Mouse (Mus musculus) embryonic facial prominence, embryonic 11.5 days (tissue): Measurements from ENCODE around the gene Slc22a14. TPM values are rescaled to one million over a fixed set of nuclear protein-coding genes. Genes with fewer than 3 reads are reported as not detected.
A peak's percentile ranks its signal among the peaks of the same experiment; 100 is the strongest.

Experiments used
- ATAC-seq: fragments of 200-750 bp; cut with Nextera tagmentation; replicated peaks from 2 replicates; pipeline ENCODE4 v1.8.0; 2017; ENCODE audit warnings: low read depth; ENCODE audit not compliant: insufficient number of reproducible peaks, low FRiP score, low TSS enrichment
- DNase-seq: peaks from one replicate; pipeline ENCODE4 v3.0.0-alpha.2; 2015; ENCODE audit warnings: low spot score
- H3K27ac ChIP-seq: fragments of 300-500 bp; sonication (generic); replicated peaks from 2 replicates; pipeline ENCODE4 v1.5.1; 2014; ENCODE audit warnings: mild to moderate bottlenecking, low read depth, low read length, control low read depth
- H3K27me3 ChIP-seq: fragments of 300-500 bp; sonication (generic); 2 replicates; pipeline ENCODE4 v1.6.1; 2014; ENCODE audit warnings: mild to moderate bottlenecking, low read length, moderate library complexity, mixed read lengths; ENCODE audit not compliant: control insufficient read depth, insufficient read depth
- H3K36me3 ChIP-seq: fragments of 300-500 bp; sonication (generic); replicated peaks from 2 replicates; pipeline ENCODE4 v1.6.1; 2014; ENCODE audit warnings: low read depth, mild to moderate bottlenecking, low read length, moderate library complexity, mixed read lengths; ENCODE audit not compliant: control insufficient read depth, insufficient read depth
- H3K4me1 ChIP-seq: fragments of 300-500 bp; sonication (generic); 2 replicates; pipeline ENCODE4 v1.6.1; 2014; ENCODE audit warnings: low read length, mixed read lengths; ENCODE audit not compliant: control insufficient read depth, insufficient read depth
- H3K4me2 ChIP-seq: fragments of 300-500 bp; sonication (generic); 2 replicates; pipeline ENCODE4 v1.6.1; 2014; ENCODE audit warnings: low read depth, mild to moderate bottlenecking, control low read depth, low read length, moderate library complexity
- H3K4me3 ChIP-seq: fragments of 300-500 bp; sonication (generic); 2 replicates; pipeline ENCODE4 v1.5.1; 2014; ENCODE audit warnings: low read depth, low read length, control low read depth
- H3K9ac ChIP-seq: fragments of 300-500 bp; sonication (generic); replicated peaks from 2 replicates; pipeline ENCODE4 v1.6.1; 2014; ENCODE audit warnings: mild to moderate bottlenecking, control low read depth, low read length
- H3K9me3 ChIP-seq: fragments of 300-500 bp; sonication (generic); replicated peaks from 2 replicates; pipeline ENCODE4 v1.6.1; 2016; ENCODE audit warnings: mild to moderate bottlenecking, low read length, inconsistent platforms, mixed read lengths; ENCODE audit not compliant: control insufficient read depth
- WGBS: fragments of 180-500 bp; shearing (Covaris S2); extraction: QIAGEN DNeasy Blood & Tissue Kit; methylation state at CpG from one replicate; pipeline ENCODE4 v1.1.7; 2014; 5-methylcytosine and 5-hydroxymethylcytosine counted together
- polyA plus RNA-seq: library from polyadenylated mRNA; unstranded; fragments of >200 nt; fragmentation: Nextera tagmentation; extraction: Ambion mirVana; gene quantifications from 2 replicates; pipeline ENCODE4 v1.2.1, GENCODE M21; 2014

The Slc22a14 gene
- not detected in 2 replicates for polyA plus RNA-seq

- no peak for ATAC-seq
- 0 out of 2 replicates have a peak, but pooled peaks cover 2% of the 10 kb centered on the region for H3K36me3 ChIP-seq
- no peak within 1 kb of the TSS for H3K27ac ChIP-seq
- no peak within 1 kb of the TSS for H3K4me2 ChIP-seq
- no peaks in the 10 kb centered on the region for H3K27me3 ChIP-seq
- WGBS = 79% methylated on average over 7 of the region's 7 CpGs
- H3K9me3 ChIP-seq = no peaks in the 10 kb centered on the region
- no peak for DNase-seq
- H3K4me3 ChIP-seq = no peak within 1 kb of the TSS
- no peak within 1 kb of the TSS for H3K9ac ChIP-seq
- no peaks in the 10 kb centered on the region for H3K4me1 ChIP-seq
Measured at GRCm38 (mm10) chr9:119365284-119365683, at the start of gene Slc22a14. TSS of gene Slc22a14 (minus strand) at chr9:119365553.

DNA sequence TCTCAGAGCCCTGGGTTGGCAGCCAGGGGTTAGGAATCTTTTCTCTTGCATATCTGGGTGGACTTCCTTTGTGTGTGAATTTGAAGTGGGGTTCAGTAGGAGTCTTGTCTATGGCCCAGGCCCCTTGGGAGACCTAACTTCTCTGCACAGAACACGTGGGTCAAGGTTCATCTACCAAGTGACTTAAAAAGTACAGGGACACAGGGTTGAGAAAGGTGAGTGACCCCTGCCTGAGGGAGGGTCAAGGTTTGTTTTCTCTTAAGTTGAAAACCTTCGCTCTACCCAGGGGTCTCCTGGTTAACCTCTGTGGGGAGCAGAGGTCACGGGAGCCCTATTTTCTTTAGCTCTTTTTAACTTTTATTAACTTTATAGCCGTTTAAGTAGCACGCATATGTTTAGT, 44.5 kb upstream of the Slc22a14 start:
- Histone ChIP-seq H3K9me3 (no peaks in the 10 kb centered on the region), H3K36me3 (no peaks in the 10 kb centered on the region), H3K27ac (no peak overlapping the region), H3K4me1 (no peaks in the 10 kb centered on the region), H3K9ac (no peak overlapping the region), H3K4me3 (no peak overlapping the region), H3K27me3 (no peaks in the 10 kb centered on the region), H3K4me2 (no peak overlapping the region)
- WGBS = 50% methylated on average over 5 of the region's 5 CpGs
- ATAC-seq (no peak), DNase-seq (no peak)

GRCm38 (mm10) chr9:119408898-119409664, 43.7 kb upstream of the Slc22a14 start:
- Histone ChIP-seq H3K27ac (no peak overlapping the region), H3K4me2 (no peak overlapping the region), H3K9me3 (no peaks in the 10 kb centered on the region), H3K36me3 (no peaks in the 10 kb centered on the region), H3K27me3 (no peaks in the 10 kb centered on the region), H3K4me1 (peaks cover 2% of the 10 kb centered on the region; the same call in 1 of the 2 replicates), H3K4me3 (no peak overlapping the region), H3K9ac (no peak overlapping the region)
- WGBS = 76% methylated on average over 11 of the region's 11 CpGs
- no peak for DNase-seq
- ATAC-seq = no peak

GRCm38 (mm10) chr9:119407884-119408283, 42.5 kb upstream of the Slc22a14 start:
- Histone ChIP-seq H3K4me3 (no peak overlapping the region), H3K36me3 (no peaks in the 10 kb centered on the region), H3K4me1 (peaks cover 2% of the 10 kb centered on the region; the same call in 1 of the 2 replicates), H3K27ac (no peak overlapping the region), H3K4me2 (no peak overlapping the region), H3K9me3 (no peaks in the 10 kb centered on the region), H3K27me3 (no peaks in the 10 kb centered on the region), H3K9ac (no peak overlapping the region)
- ATAC-seq (no peak), DNase-seq (no peak)
- WGBS = 74% methylated on average over 15 of the region's 15 CpGs

- H3K27ac ChIP-seq = no peak overlapping the region
- peaks cover 2% of the 10 kb centered on the region; the same call in 1 of the 2 replicates for H3K4me1 ChIP-seq
- H3K4me2 ChIP-seq = peak overlapping the region; percentile 65
- no peak for DNase-seq
- no peaks in the 10 kb centered on the region for H3K36me3 ChIP-seq
- H3K9me3 ChIP-seq = no peaks in the 10 kb centered on the region
- H3K4me3 ChIP-seq = peak overlapping the region; percentile 100
- H3K9ac ChIP-seq = peak overlapping the region; percentile 100
- ATAC-seq = no peak
- WGBS = 68% methylated on average over 5 of the region's 5 CpGs
- H3K27me3 ChIP-seq = no peaks in the 10 kb centered on the region
Measured at GRCm38 (mm10) chr9:119404090-119404489, 38.7 kb upstream of the Slc22a14 start.

GRCm38 (mm10) chr9:119403236-119403641, 37.9 kb upstream of the Slc22a14 start:
- peak overlapping the region; percentile 58 for H3K27ac ChIP-seq
- H3K4me2 ChIP-seq = peak overlapping the region; percentile 65
- peak overlapping the region; percentile 100 for H3K4me3 ChIP-seq
- 0% methylated on average over 26 of the region's 26 CpGs for WGBS
- DNase-seq (peak; percentile 87), ATAC-seq (peak; percentile 32; the same call in 1 of the 2 replicates)
- peaks cover 2% of the 10 kb centered on the region; the same call in 1 of the 2 replicates for H3K4me1 ChIP-seq
- no peaks in the 10 kb centered on the region for H3K27me3 ChIP-seq
- H3K9me3 ChIP-seq = no peaks in the 10 kb centered on the region
- peak overlapping the region; percentile 100 for H3K9ac ChIP-seq
- H3K36me3 ChIP-seq = no peaks in the 10 kb centered on the region

DNA sequence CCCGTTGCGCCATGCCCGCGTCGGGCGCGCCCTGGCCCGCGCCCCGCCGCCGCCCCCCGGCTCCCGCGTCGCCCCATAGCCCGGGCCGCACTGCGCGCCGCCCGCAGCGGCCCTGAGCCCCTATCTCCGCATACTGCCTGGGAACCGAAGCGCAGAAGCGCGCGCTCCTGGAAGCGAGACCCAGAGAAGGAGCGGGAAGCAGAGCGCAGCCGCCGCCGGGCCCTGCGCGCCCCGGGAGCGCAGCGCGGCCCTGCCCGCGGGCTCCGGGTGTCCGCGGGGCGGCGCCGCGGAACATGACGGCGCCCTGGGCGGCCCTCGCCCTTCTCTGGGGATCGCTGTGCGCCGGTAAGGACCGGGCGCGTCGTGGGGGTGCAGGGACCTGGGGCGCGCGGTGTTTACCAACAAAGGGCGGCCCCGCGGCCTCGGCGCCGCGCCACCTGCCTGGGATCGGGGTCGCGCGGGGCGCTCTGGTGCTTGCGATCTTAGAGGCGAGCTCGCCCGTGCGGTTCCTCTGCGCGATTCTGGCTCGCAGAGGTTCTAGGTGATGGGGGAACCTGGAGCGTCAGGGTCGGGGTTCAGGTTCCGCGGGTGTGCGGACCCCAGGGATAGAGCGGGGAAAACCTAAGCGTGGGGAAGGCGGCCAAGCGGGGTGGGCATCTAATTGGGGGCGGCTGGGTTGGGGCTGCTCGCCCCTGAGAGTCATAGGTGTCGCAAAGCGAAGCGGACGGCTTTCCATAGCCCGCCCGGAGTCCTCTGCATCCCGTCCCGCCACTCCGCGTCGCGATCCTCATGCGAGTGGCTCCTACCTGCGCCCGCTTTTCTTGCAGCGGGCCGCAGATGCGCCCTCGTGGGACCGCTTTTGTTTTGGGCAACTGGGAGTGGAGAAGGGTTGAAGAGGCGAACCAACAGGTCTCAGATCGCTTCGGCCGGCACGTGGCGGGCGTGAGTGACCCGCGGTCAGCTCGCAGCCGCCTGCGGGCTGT, 37.2 kb upstream of the Slc22a14 start:
- peak overlapping the region; percentile 100 for H3K9ac ChIP-seq
- DNase-seq (peak; percentile 56), ATAC-seq (peak; percentile 7; the same call in 1 of the 2 replicates)
- peak overlapping the region; percentile 100 for H3K4me3 ChIP-seq
- no peaks in the 10 kb centered on the region for H3K9me3 ChIP-seq
- peak overlapping the region; percentile 65 for H3K4me2 ChIP-seq
- H3K36me3 ChIP-seq = no peaks in the 10 kb centered on the region
- H3K4me1 ChIP-seq = peaks cover 2% of the 10 kb centered on the region; the same call in 1 of the 2 replicates
- WGBS = under 1% methylated on average over 121 of the region's 127 CpGs
- no peaks in the 10 kb centered on the region for H3K27me3 ChIP-seq
- peak overlapping the region; percentile 97 for H3K27ac ChIP-seq
